Mouse (Mus musculus) adrenal gland, adult 2 months (tissue): ENCODE measurements around the gene Olfr530. TPM values are rescaled to one million over a fixed set of nuclear protein-coding genes. Genes with fewer than 3 reads are reported as not detected.

Experiments used
- DNase-seq: peaks from one replicate; pipeline ENCODE4 v3.0.0; 2021
- long read RNA-seq: library from polyadenylated mRNA; stranded (forward); transcript quantifications from one replicate; pipeline ENCODE4 v2.0.0, GENCODE M21; 2021
- polyA plus RNA-seq: library from polyadenylated mRNA; depleted of rRNA; stranded (reverse); fragments of >200 nt; gene quantifications from 2 replicates; pipeline ENCODE4 v1.2.3, GENCODE M21; 2012; rRNA removed
- total RNA-seq, 2 experiments: library from RNA; stranded (reverse); gene quantifications; 2 replicates each; pipeline ENCODE4 v1.2.3; 2021

The Olfr530 gene
- total RNA-seq (not detected), polyA plus RNA-seq (not detected in 2 replicates)
- long read RNA-seq = 0 reads

DNA sequence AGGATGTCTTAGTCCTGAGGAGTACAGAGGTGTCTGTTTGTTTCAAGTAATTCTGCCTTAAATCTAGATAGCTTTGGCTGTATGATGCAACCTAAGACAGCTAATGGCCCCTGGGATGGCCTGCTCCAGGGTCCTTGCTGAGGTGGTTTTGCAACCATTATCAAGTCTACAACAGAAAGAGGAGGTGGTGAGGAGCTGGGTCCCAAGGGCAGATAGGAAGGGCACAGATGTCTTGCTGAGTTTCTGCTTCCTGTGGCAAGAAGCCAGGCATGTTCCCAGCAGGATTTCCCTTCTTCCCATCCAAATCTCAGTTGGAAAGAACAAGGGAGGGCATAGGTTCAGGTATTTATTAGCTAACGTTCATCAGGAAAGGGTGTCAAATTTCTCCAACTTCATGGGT is at the start of gene Olfr530:
Olfr530 (minus strand) TSS at position 101 of the 400 bp plus-strand sequence.
- DNase-seq = no peak

DNA sequence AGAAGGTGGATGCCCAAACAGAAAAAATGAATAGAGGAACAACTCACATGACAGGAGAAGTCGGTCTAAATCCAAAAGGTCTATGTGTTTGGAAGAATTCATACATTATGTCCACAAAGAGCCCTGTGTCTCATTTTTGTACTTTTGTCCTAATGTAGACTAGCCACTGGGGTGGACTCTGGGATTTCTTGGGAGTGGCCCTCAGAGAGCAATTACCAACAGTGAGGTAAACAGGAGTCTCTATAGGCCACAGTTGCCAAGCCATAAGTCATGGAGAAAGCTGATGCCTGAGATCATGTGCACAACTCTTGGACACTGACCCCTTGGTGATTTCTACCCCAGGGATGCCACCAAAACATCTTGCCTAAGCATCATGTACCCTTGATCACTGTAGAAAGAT is 45.4 kb upstream of the Olfr530 start, which contains the start of gene Olfr532:
Olfr532 (minus strand) TSS at position 101 of the 400 bp plus-strand sequence.
- no peak for DNase-seq

DNA sequence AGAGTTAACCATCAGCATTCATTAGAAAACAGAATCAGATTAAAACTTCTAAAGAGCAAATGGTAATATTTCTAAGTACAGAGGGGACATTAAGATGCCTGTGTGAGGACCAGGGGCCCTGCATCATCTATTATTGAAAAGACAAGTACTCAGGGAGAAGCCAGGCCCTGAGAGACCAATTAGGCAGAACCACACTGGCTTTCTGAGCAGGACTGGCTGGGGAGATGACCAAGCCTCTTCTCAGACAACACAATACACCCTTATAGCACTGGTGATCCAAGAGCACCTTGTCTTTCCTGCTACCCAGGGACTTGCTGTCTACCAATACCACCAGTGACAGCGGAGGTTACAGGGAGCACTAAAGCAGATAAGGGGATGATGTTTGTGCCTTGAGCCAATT is 26.7 kb upstream of the Olfr530 start, which contains the start of gene Olfr531:
Olfr531 (minus strand) TSS at position 101 of the 400 bp plus-strand sequence.
- no peak for DNase-seq

DNA sequence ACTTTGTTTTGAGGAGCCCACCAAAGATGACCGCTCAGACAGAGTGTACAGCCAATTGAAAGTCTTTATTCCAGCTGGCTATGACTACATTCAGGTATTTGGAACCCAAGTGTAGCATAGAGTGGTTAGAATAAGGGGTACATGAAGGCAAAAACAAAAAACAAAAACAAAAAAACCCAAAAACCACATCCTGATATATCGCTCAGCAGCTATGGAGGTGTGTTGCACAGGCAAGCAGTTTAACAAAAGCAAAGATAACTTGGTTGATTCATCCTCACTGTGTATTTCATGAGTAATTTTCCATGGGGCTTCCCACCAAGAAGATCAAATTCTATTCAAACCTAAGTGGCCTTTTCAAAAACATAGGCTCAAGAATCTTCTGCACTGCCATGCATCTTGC is 780 bp upstream of the Olfr530 start:
- no peak for DNase-seq

DNA sequence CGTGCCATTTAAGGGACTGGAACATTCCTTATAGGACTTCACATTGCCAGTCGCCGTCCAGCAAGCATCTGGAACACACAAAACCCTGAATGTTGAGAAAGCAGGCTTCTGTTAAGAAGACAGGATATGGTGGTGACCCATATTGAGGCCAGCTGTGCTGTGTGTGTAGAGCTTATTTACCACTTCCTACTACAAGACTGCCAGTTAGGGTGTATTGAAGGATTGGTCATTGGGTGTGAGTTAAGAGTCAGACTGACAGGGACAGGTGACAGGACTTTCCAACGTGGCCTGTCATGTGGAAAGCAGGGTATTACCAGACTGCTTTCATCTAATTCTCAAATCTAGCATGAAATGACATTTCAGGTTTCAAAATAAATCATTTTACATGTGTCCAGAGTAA is 1.8 kb downstream of the Olfr530 start:
- DNase-seq = no peak

DNA sequence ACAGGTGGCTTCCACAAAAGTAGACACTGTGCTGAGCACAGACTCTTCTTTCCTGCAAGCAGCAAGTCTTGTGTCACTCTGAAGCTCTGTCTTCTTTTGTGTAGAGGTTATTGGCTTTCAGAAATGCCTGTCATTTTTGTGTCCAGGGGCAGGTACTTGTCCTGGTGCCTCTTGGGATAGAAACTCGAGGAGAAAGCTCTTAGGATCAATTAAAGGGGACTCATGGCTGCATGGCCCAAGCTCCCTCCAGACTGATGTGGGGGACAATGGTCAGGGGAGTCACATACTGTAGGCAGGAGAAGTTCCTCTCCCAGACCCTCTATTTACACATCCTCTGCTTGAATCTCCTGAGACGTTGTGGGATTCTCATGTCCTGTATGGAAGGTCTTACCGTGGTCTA is 14.6 kb downstream of the Olfr530 start, which contains the start of gene Olfr60:
Olfr60 (minus strand) TSS at position 101 of the 400 bp plus-strand sequence.
- no peak for DNase-seq

DNA sequence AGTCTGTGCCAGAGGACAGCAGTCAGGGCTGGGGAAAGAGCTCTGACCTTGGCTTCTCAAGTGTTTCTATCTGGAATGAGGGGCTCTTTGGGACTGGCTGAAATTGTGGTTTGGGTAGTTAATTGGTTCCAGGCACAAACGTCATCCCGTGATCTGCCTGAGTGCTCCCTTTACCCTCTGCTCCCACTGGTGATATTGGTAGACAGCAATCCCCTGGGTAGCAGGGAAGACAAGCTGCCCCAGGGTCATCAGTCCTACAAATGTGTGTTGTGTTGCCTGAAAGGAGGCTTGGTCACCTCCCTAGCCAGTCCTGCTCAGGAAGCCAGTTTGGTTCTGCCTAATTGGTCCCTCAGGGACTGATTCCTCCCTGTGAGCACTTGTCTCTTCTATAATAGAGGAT is 42.4 kb downstream of the Olfr530 start, which contains the start of gene Olfr527:
Olfr527 (plus strand) TSS at position 301 of the 400 bp plus-strand sequence.
- DNase-seq = no peak

DNA sequence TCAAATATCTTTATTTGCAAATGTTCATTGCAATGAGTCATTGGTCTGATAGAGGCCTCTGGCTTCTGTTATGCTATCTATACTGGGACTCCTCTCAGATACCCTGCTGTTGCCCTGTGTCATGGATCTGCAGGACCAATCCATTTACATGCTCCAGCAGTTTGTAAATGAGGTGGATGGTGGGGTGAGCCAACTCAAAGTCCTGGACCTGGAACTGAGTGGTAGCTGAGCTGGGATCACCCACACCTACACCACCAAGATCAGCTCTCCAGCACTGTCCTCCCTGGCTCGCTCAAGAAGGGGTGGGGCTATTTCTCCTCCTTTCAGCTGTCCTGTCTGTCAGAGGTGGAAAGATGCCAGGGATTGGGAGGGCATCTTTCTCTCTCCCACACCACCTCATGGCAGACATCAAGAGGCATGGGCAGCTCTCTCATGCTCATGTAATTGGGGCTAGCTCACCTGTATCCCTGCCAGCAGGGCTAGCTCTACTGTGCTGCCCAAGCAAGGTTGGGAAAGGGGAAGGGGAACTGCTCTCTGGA is 46.3 kb downstream of the Olfr530 start:
- DNase-seq = no peak

Other genes with a start within 250 kb of the Olfr530 start
- 10 to 100 TPM; 27.4 to 38.2 TPM for gene Mtg1, start 238.8 kb downstream of the Olfr530 start, total RNA-seq
- gene Mtg1, start 238.8 kb downstream of the Olfr530 start, polyA plus RNA-seq = 19.0 and 22.6 TPM in 2 replicates
- 1 to 10 TPM in 1 of 2 experiments, under 1 TPM in 1; 0.55 to 1.2 TPM for gene Sprn, start 221.5 kb downstream of the Olfr530 start, total RNA-seq
- gene Sprn, start 221.5 kb downstream of the Olfr530 start, polyA plus RNA-seq = 0.99 and 2.4 TPM in 2 replicates
- not detected for gene Olfr522, start 211.6 kb downstream of the Olfr530 start, total RNA-seq
- gene Olfr522, start 211.6 kb downstream of the Olfr530 start, polyA plus RNA-seq = not detected in 2 replicates
- not detected for gene Olfr523, start 203.1 kb downstream of the Olfr530 start, total RNA-seq
- not detected in 2 replicates for gene Olfr523, start 203.1 kb downstream of the Olfr530 start, polyA plus RNA-seq
- not detected for gene Olfr524, start 170.4 kb downstream of the Olfr530 start, total RNA-seq
- gene Olfr524, start 170.4 kb downstream of the Olfr530 start, polyA plus RNA-seq = not detected in 2 replicates
- gene Cd163l1, start 158.1 kb downstream of the Olfr530 start, total RNA-seq = not detected
- gene Cd163l1, start 158.1 kb downstream of the Olfr530 start, polyA plus RNA-seq = 0.08 TPM in 1 of 2 replicates, not detected in the other
- gene 5830411N06Rik, start 129.0 kb downstream of the Olfr530 start, total RNA-seq = not detected
- gene 5830411N06Rik, start 129.0 kb downstream of the Olfr530 start, polyA plus RNA-seq = not detected in 2 replicates
- gene Olfr525, start 55.5 kb downstream of the Olfr530 start, total RNA-seq = not detected
- not detected in 2 replicates for gene Olfr525, start 55.5 kb downstream of the Olfr530 start, polyA plus RNA-seq
- gene Olfr527, start 42.3 kb downstream of the Olfr530 start, total RNA-seq = not detected
- 0.11 TPM in 1 of 2 replicates, not detected in the other for gene Olfr527, start 42.3 kb downstream of the Olfr530 start, polyA plus RNA-seq
- gene Olfr60, start 14.7 kb downstream of the Olfr530 start, total RNA-seq = not detected
- not detected in 2 replicates for gene Olfr60, start 14.7 kb downstream of the Olfr530 start, polyA plus RNA-seq
- gene Olfr531, start 26.6 kb upstream of the Olfr530 start, total RNA-seq = not detected
- gene Olfr531, start 26.6 kb upstream of the Olfr530 start, polyA plus RNA-seq = not detected in 2 replicates
- gene Olfr532, start 45.3 kb upstream of the Olfr530 start, total RNA-seq = not detected
- not detected in 2 replicates for gene Olfr532, start 45.3 kb upstream of the Olfr530 start, polyA plus RNA-seq
- gene Olfr533, start 87.0 kb upstream of the Olfr530 start, total RNA-seq = not detected
- gene Olfr533, start 87.0 kb upstream of the Olfr530 start, polyA plus RNA-seq = not detected in 2 replicates
- not detected for gene Olfr535, start 107.9 kb upstream of the Olfr530 start, total RNA-seq
- not detected in 2 replicates for gene Olfr535, start 107.9 kb upstream of the Olfr530 start, polyA plus RNA-seq
- gene Olfr536, start 131.1 kb upstream of the Olfr530 start, total RNA-seq = not detected
- gene Olfr536, start 131.1 kb upstream of the Olfr530 start, polyA plus RNA-seq = not detected in 2 replicates
- gene Olfr538, start 191.6 kb upstream of the Olfr530 start, total RNA-seq = not detected
- not detected in 2 replicates for gene Olfr538, start 191.6 kb upstream of the Olfr530 start, polyA plus RNA-seq
- gene Olfr46, start 224.9 kb upstream of the Olfr530 start, total RNA-seq = not detected
- gene Olfr46, start 224.9 kb upstream of the Olfr530 start, polyA plus RNA-seq = not detected in 2 replicates